Mouse (Mus musculus) urinary bladder, adult 18-20 months (tissue): ENCODE data around the gene Wdr78.

ENCODE experiments used
- DNase-seq, 2 experiments: peaks; one replicate each; pipeline ENCODE4 v3.0.0; 2022; ENCODE audit warnings: low spot score in 2 of 2, mixed read lengths in 2 of 2

Wdr78 gene

GRCm38 (mm10) chr4:103056909-103057308 is 57.4 kb downstream of the Wdr78 start:
- no peak for DNase-seq

- no peak for DNase-seq
Observed at GRCm38 (mm10) chr4:103048046-103048445, 66.3 kb downstream of the Wdr78 start.

- no peak for DNase-seq
Observed at GRCm38 (mm10) chr4:103042997-103043396, 71.4 kb downstream of the Wdr78 start.

- no peak for DNase-seq
Observed at GRCm38 (mm10) chr4:103039838-103040191, 74.5 kb downstream of the Wdr78 start.

GRCm38 (mm10) chr4:103039103-103039837 is 75.1 kb downstream of the Wdr78 start:
- no peak for DNase-seq

- DNase-seq, result no peak
Observed at GRCm38 (mm10) chr4:103028177-103029088, 85.9 kb downstream of the Wdr78 start.

GRCm38 (mm10) chr4:103027745-103028144 is 86.6 kb downstream of the Wdr78 start:
- no peak for DNase-seq

GRCm38 (mm10) chr4:103026621-103027020 is 87.7 kb downstream of the Wdr78 start, which contains the start of gene Insl5:
TSS of gene Insl5 (minus strand) at chr4:103026842.
- no peak for DNase-seq

- no peak for DNase-seq
Observed at GRCm38 (mm10) chr4:103013490-103013889, 100.9 kb downstream of the Wdr78 start.

GRCm38 (mm10) chr4:103011823-103012222 is 102.5 kb downstream of the Wdr78 start:
- no peak for DNase-seq

- no peak for DNase-seq
Observed at GRCm38 (mm10) chr4:103010734-103011133, 103.6 kb downstream of the Wdr78 start.

GRCm38 (mm10) chr4:103006943-103007418 is 107.4 kb downstream of the Wdr78 start:
- DNase-seq, result no peak

GRCm38 (mm10) chr4:103006266-103006665 is 108.1 kb downstream of the Wdr78 start:
- no peak for DNase-seq

- DNase-seq, result no peak
Observed at GRCm38 (mm10) chr4:103005190-103005945, 109.0 kb downstream of the Wdr78 start.

GRCm38 (mm10) chr4:103004681-103005080 is 109.7 kb downstream of the Wdr78 start:
- no peak for DNase-seq

- no peak for DNase-seq
Observed at GRCm38 (mm10) chr4:102991685-102992084, 122.7 kb downstream of the Wdr78 start.

GRCm38 (mm10) chr4:102990595-102991340 is 123.6 kb downstream of the Wdr78 start:
- no peak for DNase-seq

GRCm38 (mm10) chr4:102990016-102990415 is 124.3 kb downstream of the Wdr78 start:
- DNase-seq, result no peak

- no peak for DNase-seq
Observed at GRCm38 (mm10) chr4:102989391-102989790, 125.0 kb downstream of the Wdr78 start.

GRCm38 (mm10) chr4:102988526-102988925 is 125.8 kb downstream of the Wdr78 start:
- no peak for DNase-seq
